Mouse (Mus musculus) left cerebral cortex, postnatal 10 days (tissue): ENCODE data around the gene Arl6ip1. TPM values are rescaled to one million over a fixed set of nuclear protein-coding genes. Genes with fewer than 3 reads are reported as not detected.

ENCODE experiments used
- DNase-seq, 2 experiments: peaks; one replicate each; pipeline ENCODE4 v3.0.0; 2021 to 2022; ENCODE audit warnings: low spot score in 2 of 2, mixed read lengths in 1 of 2; ENCODE audit errors: extremely low spot score in 1 of 2
- intact Hi-C: fragments of 180-260 bp; cut with DNase I; formaldehyde crosslinking; loops from one replicate; pipeline ENCODE4 v1.15.1; 2025
- total RNA-seq, 2 experiments: library from RNA; stranded (reverse); gene quantifications; 2 replicates each; pipeline ENCODE4 v1.2.3; 2021

Gene Arl6ip1
- total RNA-seq, 2 experiments from 2014 or later, result 215 to 223 TPM

DNA sequence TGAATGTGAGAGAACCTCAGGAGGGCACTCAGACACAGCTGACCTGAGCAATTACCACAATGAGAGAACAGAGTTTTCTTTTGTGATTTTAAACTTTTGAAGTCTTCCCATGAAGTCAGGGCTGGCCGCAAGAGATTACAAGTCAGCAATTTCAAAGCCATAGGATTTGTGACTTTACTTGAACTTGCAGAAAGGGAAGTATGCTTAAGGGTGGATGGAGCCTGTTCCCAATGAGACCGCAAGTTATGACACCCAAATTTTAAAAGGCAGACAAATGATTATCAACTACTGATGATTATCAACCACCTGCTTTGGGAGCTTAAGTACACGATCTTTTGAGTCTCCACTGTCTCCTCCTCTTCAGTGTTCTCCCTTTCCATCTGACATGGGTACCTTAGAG is 11.0 kb downstream of the Arl6ip1 start:
- intact Hi-C loops, result no loop called here

GRCm38 (mm10) chr7:118117539-118118210 is 11.8 kb downstream of the Arl6ip1 start:
- intact Hi-C loops, result no loop called here
- DNase-seq, result no peak

More for the DNA sequence above, 11.0 kb downstream of the Arl6ip1 start:
- DNase-seq, result no peak

GRCm38 (mm10) chr7:118116787-118117538 is 12.5 kb downstream of the Arl6ip1 start:
- no peak for DNase-seq
- intact Hi-C loops, result no loop called here

DNA sequence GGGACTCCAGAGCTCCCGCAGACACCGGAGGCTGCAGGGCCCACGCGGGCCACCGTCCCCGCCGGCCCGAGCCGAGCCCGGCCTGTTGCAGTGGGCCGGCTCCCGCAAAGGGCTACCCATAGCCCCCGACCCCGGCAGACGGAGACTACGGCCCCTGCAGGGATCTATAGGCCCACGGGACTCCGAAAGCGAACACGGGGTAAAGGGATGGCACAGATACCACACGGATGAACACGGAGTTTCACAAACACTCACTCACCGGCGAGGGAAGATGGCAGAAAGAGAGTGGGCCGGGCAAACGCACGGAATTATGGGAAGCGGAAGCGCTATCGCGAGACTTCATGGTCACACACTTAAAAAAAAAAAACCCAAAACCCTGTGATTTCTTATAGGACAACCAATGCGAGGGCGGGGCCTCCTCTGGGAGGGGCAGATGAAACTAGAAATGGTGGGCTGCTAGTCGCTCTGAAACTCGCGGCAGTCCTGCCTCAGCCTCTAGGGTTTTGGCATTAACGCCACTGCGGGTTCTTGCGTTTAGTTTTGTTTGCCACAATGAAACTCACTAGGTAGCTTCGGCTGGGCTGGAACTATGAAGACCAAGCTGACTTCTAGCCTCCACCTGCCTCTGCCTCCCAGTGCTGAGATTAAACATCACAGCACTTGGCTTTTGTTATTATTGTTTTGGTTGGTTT is 13.4 kb downstream of the Arl6ip1 start, which contains the start of gene Rps15a:
Rps15a (minus strand) TSS at position 312 of the 692 bp plus-strand sequence.
- intact Hi-C loops, result no loop called here
- DNase-seq, result peak; percentile 94 to 96

- intact Hi-C loops, result no loop called here
- no peak for DNase-seq
Observed at GRCm38 (mm10) chr7:118115533-118115876, 14.0 kb downstream of the Arl6ip1 start.

- DNase-seq, result no peak
Observed at GRCm38 (mm10) chr7:118113541-118114297, 15.7 kb downstream of the Arl6ip1 start.

DNA sequence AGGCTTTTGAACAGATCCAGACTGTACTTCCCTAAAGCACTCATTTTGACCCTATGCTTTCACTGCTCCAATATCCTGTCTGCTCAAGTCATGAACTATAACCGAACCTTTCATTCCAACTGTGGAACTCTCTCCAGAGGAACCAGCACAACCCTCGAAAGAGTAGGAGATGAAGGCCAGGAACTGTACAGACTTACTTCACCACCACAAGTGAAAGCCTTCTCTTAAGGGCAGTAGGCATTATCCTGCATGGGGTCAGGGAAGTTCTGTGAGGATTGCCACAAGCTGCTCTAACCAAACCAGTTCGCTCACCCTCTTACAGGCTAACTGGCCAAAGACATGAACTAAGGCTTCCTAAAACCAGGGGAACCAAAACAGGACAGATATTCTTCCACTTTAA is 18.3 kb downstream of the Arl6ip1 start:
- intact Hi-C loops, result no loop called here
- no peak for DNase-seq

More at GRCm38 (mm10) chr7:118113541-118114297, 15.7 kb downstream of the Arl6ip1 start:
- intact Hi-C loops, result no loop called here

DNA sequence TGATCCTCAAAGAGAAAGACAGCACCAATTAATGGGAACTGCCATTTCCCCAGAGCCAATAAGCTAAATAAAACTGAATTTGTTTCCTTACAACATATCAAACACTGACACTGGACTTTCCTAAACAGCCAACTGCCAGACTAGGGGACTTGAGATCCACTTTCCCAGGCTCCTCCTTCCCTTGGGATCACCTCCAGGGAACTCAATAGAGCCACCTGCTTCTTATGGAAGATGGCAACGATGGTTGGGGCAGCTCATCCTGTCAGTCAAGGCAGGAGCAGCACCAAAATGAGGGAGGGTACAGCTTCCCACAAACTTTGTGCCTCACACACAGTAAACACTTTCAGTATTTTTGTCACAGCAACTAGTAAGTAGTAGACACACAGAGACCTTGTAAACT is 21.8 kb downstream of the Arl6ip1 start:
- intact Hi-C loops, result loop anchor here (10.0 kb wide), 1 partner anchor 1403 kb away; no protein-coding TSS in a partner anchor

GRCm38 (mm10) chr7:118104458-118105052 is 24.9 kb downstream of the Arl6ip1 start:
- DNase-seq, result no peak
- intact Hi-C loops, result loop anchor here (5.0 to 10.0 kb wide), 2 partner anchors 722 to 1400 kb away; partner anchors contain the start of gene Xylt1

More for the DNA sequence above, 21.8 kb downstream of the Arl6ip1 start:
- no peak for DNase-seq

DNA sequence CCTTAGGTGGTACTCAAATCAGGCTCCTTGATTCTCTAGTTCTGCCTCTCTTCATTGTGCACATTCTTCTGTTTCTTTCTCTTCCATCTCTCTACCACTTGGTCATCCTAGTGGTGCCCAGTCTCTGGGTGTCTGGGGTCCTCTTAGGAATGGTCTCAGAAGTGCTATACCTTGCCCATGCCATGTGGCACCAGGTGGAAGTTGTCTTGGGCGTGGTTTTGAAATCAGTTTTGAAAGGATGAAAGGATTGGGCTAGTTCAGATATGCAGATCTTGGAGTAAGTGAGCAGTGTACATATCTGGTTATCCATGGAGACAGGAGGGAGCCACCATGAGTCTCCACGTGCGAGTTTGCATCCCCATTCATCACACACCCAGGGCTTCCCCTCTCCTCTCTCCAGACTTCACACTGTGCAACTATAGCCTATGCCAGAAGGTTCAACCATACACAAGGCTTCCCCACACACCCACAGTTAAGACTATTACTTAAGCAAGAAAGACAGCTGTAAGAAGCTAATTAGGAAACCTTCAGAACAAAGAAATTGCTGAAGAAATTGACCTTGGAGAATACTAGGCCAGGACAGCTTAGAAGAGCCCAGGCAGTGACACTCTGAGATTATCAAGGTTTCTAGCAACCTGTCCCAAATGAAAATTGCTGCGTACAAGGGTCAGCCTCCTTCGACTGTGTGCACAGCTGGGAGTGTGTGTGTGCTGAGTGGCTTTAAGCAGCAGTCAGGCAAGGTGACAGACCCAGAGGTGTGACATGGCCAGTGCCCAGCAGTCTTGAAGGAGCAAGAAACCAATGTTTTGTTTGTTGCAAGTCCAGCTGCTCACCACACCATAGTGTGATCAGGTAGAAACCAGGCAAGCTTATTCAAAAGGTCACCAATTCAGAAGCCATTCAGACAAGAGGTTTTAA is 25.7 kb downstream of the Arl6ip1 start:
- DNase-seq, result no peak
- intact Hi-C loops, result loop anchor here (5.0 to 10.0 kb wide), 2 partner anchors 721 to 1399 kb away; partner anchors contain the start of gene Xylt1

DNA sequence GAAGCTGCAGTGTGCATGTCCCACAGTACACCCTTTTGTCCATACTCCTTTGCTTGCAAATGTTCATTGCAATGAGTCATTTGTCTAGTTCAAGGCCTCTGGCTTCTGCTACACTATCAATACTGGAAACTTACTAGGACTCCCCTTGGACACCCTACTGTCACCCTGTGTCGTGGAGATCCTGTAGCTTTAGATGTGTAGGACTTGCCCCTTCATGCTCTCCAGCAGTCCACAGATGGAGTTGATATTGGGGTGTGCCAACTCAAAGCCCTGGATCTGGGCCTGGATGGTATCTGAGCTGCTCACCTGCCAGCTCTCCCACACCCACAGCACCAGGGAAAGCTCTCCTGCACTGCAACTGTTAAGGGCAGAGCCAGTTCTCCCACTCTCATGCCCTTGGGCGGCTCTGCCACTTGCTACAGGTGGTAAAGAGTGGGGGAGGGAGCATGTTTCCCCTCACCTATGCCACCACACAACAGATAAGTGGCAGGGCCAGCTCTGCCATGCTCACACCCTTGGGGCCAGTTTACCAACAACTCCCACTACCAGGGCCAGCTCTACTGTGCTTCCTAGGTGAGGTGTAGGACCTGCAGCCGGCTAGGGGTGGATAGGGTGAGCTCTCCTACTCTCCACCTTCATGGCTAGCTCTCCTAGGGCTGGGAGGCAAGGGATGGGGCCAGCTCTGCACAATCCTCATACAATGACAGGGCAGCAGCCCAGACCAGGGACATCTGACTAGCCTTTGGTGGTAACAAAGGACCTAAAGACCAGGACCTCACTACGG is 26.6 kb downstream of the Arl6ip1 start:
- intact Hi-C loops, result loop anchor here (5.0 to 10.0 kb wide), 2 partner anchors 721 to 1398 kb away; partner anchors contain the start of gene Xylt1
- DNase-seq, result no peak

DNA sequence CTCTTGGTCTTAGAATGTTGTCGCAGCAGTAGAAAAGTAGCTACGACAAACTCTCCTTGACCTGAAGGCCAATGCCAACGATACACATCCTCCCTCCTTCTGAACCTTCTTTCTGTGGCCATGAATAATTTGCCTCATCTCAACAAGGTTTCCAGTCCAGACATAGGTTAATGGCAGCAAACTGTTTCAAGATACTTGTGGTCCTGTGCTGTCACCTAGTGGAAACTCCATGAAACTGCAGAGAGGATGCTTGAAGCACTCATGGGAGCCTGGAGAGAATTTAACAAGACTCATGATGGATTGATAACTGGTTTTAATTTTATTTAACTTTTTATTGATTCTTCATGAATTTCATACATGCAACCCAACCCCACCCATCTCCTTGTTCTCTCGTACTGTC is 27.2 kb downstream of the Arl6ip1 start:
- DNase-seq, result peak in 1 of 2 experiments; percentile 48
- intact Hi-C loops, result loop anchor here (5.0 to 10.0 kb wide), 2 partner anchors 720 to 1397 kb away; partner anchors contain the start of gene Xylt1

DNA sequence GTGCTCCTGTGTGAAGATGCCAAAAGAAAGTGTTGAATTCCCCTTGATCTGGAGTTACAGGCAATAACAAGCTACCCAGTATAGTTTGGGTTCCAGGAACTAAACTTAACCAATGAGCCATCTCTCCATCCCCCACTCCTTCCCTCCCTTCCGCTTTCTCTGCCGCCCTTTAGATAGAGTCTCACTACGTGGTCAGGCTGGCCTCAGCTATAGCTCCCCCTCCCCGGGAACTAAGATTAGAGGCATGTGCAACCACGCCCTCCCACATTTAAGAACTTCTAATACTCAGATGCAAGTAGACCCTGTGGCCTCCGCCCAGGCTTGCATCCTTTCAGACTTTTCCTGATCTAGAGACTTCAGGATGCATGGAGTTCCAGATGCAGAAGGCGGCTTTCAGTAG is 31.8 kb downstream of the Arl6ip1 start:
- intact Hi-C loops, result no loop called here

GRCm38 (mm10) chr7:118079987-118080386 is 49.5 kb downstream of the Arl6ip1 start:
- DNase-seq, result no peak
- intact Hi-C loops, result no loop called here

More for the DNA sequence above, 31.8 kb downstream of the Arl6ip1 start:
- DNase-seq, result no peak

GRCm38 (mm10) chr7:118079097-118079496 is 50.4 kb downstream of the Arl6ip1 start:
- intact Hi-C loops, result no loop called here
- no peak for DNase-seq
